Mouse (Mus musculus): Measurements from ENCODE around the gene Prkx. TPM values are rescaled to one million over a fixed set of nuclear protein-coding genes. Genes with fewer than 3 reads are reported as not detected.

Gene Prkx
- total RNA-seq (2021) = 10 to 100 TPM; 14.4 to 16.8 TPM
- 6.9 and 10.7 TPM in 2 replicates for polyA plus RNA-seq (2012; rRNA removed)
- long read RNA-seq, full-length matches to known transcripts = 3 of 13 reads
- long read RNA-seq, partial matches to known transcripts = 3 of 13 reads
- long read RNA-seq, other reads (novel, unspliced or antisense) = 7 of 13 reads

GRCm38 (mm10) chrX:77796238-77796835, at the start of gene Prkx:
Gene Prkx (minus strand): TSS chrX:77796278.
- peak within 1 kb of the TSS; percentile 85 for H3K9ac ChIP-seq (ENCODE audit: low read depth, low read length)
- DNase-seq = peak in 1 of 2 experiments; percentile 64
- 21% methylated on average over 18 of the region's 19 CpGs for WGBS
- no peaks in the 10 kb centered on the region; the same call in 1 of the 2 replicates for H3K79me2 ChIP-seq (replicated peaks; ENCODE audit: control insufficient read depth, insufficient read depth, low read length)
- TF ChIP-seq CTCF (IDR thresholded peaks at IDR 0.05) = no peak
- TF ChIP-seq EP300 (IDR thresholded peaks at IDR 0.05; ENCODE audit: insufficient read depth, low read depth, low read length) = no peak
- no peak for TF ChIP-seq POLR2A (IDR thresholded peaks at IDR 0.05; ENCODE audit: insufficient read depth, low read depth, low read length)
- no peaks in the 10 kb centered on the region for H3K27me3 ChIP-seq (ENCODE audit: control insufficient read depth, insufficient read depth, low read length)
- H3K4me3 ChIP-seq = peak within 1 kb of the TSS; percentile 78
- no peaks in the 10 kb centered on the region for H3K36me3 ChIP-seq (ENCODE audit: control insufficient read depth, insufficient read depth, low read length)
- intact Hi-C loops (cut with DNase I) = loop anchor here (2.0 to 10.0 kb wide), 3 partner anchors 14 to 362 kb away; no protein-coding TSS in a partner anchor
- peak within 1 kb of the TSS; percentile 89 for H3K27ac ChIP-seq
- no peaks in the 10 kb centered on the region; the same call in 1 of the 2 replicates for H3K4me1 ChIP-seq (ENCODE audit: control insufficient read depth, insufficient read depth, low read length)

- peak; percentile 39 for TF ChIP-seq CTCF (IDR thresholded peaks at IDR 0.05)
- TF ChIP-seq EP300 (IDR thresholded peaks at IDR 0.05; ENCODE audit: insufficient read depth, low read depth, low read length) = no peak
- TF ChIP-seq POLR2A (IDR thresholded peaks at IDR 0.05; ENCODE audit: insufficient read depth, low read depth, low read length) = no peak
- no peak for DNase-seq
- H3K27ac ChIP-seq = no peak overlapping the region
- H3K4me1 ChIP-seq (ENCODE audit: control insufficient read depth, insufficient read depth, low read length) = no peaks in the 10 kb centered on the region
- H3K9ac ChIP-seq (ENCODE audit: low read depth, low read length) = no peak overlapping the region
- H3K79me2 ChIP-seq (replicated peaks; ENCODE audit: control insufficient read depth, insufficient read depth, low read length) = no peaks in the 10 kb centered on the region
- intact Hi-C loops (cut with DNase I) = no loop called here
- H3K27me3 ChIP-seq (ENCODE audit: control insufficient read depth, insufficient read depth, low read length) = no peaks in the 10 kb centered on the region
- H3K36me3 ChIP-seq (ENCODE audit: control insufficient read depth, insufficient read depth, low read length) = no peaks in the 10 kb centered on the region
- no peak overlapping the region for H3K4me3 ChIP-seq
- 52% methylated on average over 6 of the region's 6 CpGs for WGBS
Measured at GRCm38 (mm10) chrX:77812031-77812430, 16.0 kb upstream of the Prkx start.

- Histone ChIP-seq H3K27me3 (ENCODE audit: control insufficient read depth, insufficient read depth, low read length) (no peaks in the 10 kb centered on the region), H3K4me3 (peak overlapping the region; percentile 61), H3K4me1 (ENCODE audit: control insufficient read depth, insufficient read depth, low read length) (no peaks in the 10 kb centered on the region), H3K79me2 (replicated peaks; ENCODE audit: control insufficient read depth, insufficient read depth, low read length) (no peaks in the 10 kb centered on the region), H3K27ac (peak overlapping the region; percentile 94), H3K36me3 (ENCODE audit: control insufficient read depth, insufficient read depth, low read length) (no peaks in the 10 kb centered on the region), H3K9ac (ENCODE audit: low read depth, low read length) (peak overlapping the region; percentile 83)
- intact Hi-C loops (cut with DNase I) = loop anchor here (1.0 to 2.0 kb wide), 2 partner anchors 14 to 66 kb away; partner anchors contain the start of gene Prkx
- peak; percentile 71 to 80 for DNase-seq
- TF ChIP-seq POLR2A (IDR thresholded peaks at IDR 0.05; ENCODE audit: insufficient read depth, low read depth, low read length) (peak; percentile 38; the same call in 1 of the 2 replicates), CTCF (IDR thresholded peaks at IDR 0.05) (peak; percentile 88), EP300 (IDR thresholded peaks at IDR 0.05; ENCODE audit: insufficient read depth, low read depth, low read length) (no peak)
- WGBS = 14% methylated on average over 17 of the region's 17 CpGs
Measured at GRCm38 (mm10) chrX:77810608-77811206, 14.6 kb upstream of the Prkx start.

- intact Hi-C loops (cut with DNase I) = loop anchor here (1.0 kb wide), 1 partner anchor 67 kb away; no protein-coding TSS in a partner anchor
- peak; percentile 14 to 54 for DNase-seq
Measured at GRCm38 (mm10) chrX:77808602-77809001, 12.5 kb upstream of the Prkx start.

GRCm38 (mm10) chrX:77802293-77802692, 6.2 kb upstream of the Prkx start:
- Histone ChIP-seq H3K36me3 (ENCODE audit: control insufficient read depth, insufficient read depth, low read length) (no peaks in the 10 kb centered on the region), H3K4me1 (ENCODE audit: control insufficient read depth, insufficient read depth, low read length) (no peaks in the 10 kb centered on the region), H3K4me3 (no peak overlapping the region), H3K27me3 (ENCODE audit: control insufficient read depth, insufficient read depth, low read length) (no peaks in the 10 kb centered on the region), H3K27ac (no peak overlapping the region), H3K9ac (ENCODE audit: low read depth, low read length) (no peak overlapping the region), H3K79me2 (replicated peaks; ENCODE audit: control insufficient read depth, insufficient read depth, low read length) (no peaks in the 10 kb centered on the region)
- 70% methylated on average over 2 of the region's 2 CpGs for WGBS
- no peak for TF ChIP-seq POLR2A (IDR thresholded peaks at IDR 0.05; ENCODE audit: insufficient read depth, low read depth, low read length)
- no peak for TF ChIP-seq CTCF (IDR thresholded peaks at IDR 0.05)
- TF ChIP-seq EP300 (IDR thresholded peaks at IDR 0.05; ENCODE audit: insufficient read depth, low read depth, low read length) = no peak
- intact Hi-C loops (cut with DNase I) = no loop called here
- no peak for DNase-seq

More at GRCm38 (mm10) chrX:77808602-77809001, 12.5 kb upstream of the Prkx start:
- no peak overlapping the region for H3K9ac ChIP-seq (ENCODE audit: low read depth, low read length)
- TF ChIP-seq POLR2A (IDR thresholded peaks at IDR 0.05; ENCODE audit: insufficient read depth, low read depth, low read length) (no peak), CTCF (IDR thresholded peaks at IDR 0.05) (peak; percentile 83)
- H3K27me3 ChIP-seq (ENCODE audit: control insufficient read depth, insufficient read depth, low read length) = no peaks in the 10 kb centered on the region
- no peak overlapping the region for H3K27ac ChIP-seq
- no peaks in the 10 kb centered on the region for H3K36me3 ChIP-seq (ENCODE audit: control insufficient read depth, insufficient read depth, low read length)
- H3K4me1 ChIP-seq (ENCODE audit: control insufficient read depth, insufficient read depth, low read length) = no peaks in the 10 kb centered on the region
- no peak overlapping the region for H3K4me3 ChIP-seq
- no peaks in the 10 kb centered on the region for H3K79me2 ChIP-seq (replicated peaks; ENCODE audit: control insufficient read depth, insufficient read depth, low read length)
- WGBS = 20% methylated on average over 2 of the region's 2 CpGs

GRCm38 (mm10) chrX:77801543-77801942, 5.5 kb upstream of the Prkx start:
- no peaks in the 10 kb centered on the region for H3K79me2 ChIP-seq (replicated peaks; ENCODE audit: control insufficient read depth, insufficient read depth, low read length)
- H3K4me1 ChIP-seq (ENCODE audit: control insufficient read depth, insufficient read depth, low read length) = no peaks in the 10 kb centered on the region
- DNase-seq = no peak
- H3K27me3 ChIP-seq (ENCODE audit: control insufficient read depth, insufficient read depth, low read length) = no peaks in the 10 kb centered on the region
- no peak overlapping the region for H3K4me3 ChIP-seq
- H3K27ac ChIP-seq = no peak overlapping the region
- no peak overlapping the region for H3K9ac ChIP-seq (ENCODE audit: low read depth, low read length)
- TF ChIP-seq EP300 (IDR thresholded peaks at IDR 0.05; ENCODE audit: insufficient read depth, low read depth, low read length) (no peak), POLR2A (IDR thresholded peaks at IDR 0.05; ENCODE audit: insufficient read depth, low read depth, low read length) (no peak), CTCF (IDR thresholded peaks at IDR 0.05) (no peak)
- H3K36me3 ChIP-seq (ENCODE audit: control insufficient read depth, insufficient read depth, low read length) = no peaks in the 10 kb centered on the region
- intact Hi-C loops (cut with DNase I) = no loop called here
- 48% methylated on average over 1 of the region's 1 CpGs for WGBS
